In genomic region chr7:29550691-29551090, GRCm38 (mm10) we compare ENCODE assay signal across 22 mouse cellular contexts. TPM values are rescaled to one million over a fixed set of nuclear protein-coding genes. Genes with fewer than 3 reads are reported as not detected.
A peak's percentile ranks its signal among the peaks of the same experiment; 100 is the strongest.
DNase-seq lines count a peak whose midpoint lies in the region.
"Had no signal": no experiment of that assay in that cellular context is flagged by ENCODE, and none has a peak within 500 bp of the region (broad histone marks: within the 10 kb centered on the region; RNA-seq: fewer than 3 reads in every experiment).

No protein-coding gene starts in this region.

- 36% methylated on average over 3 of the region's 3 CpGs for WGBS in embryonic facial prominence, embryonic 10.5 days
- WGBS in midbrain, embryonic 10.5 days: 68% methylated on average over 3 of the region's 3 CpGs

- peaks cover 7% of the 10 kb centered on the region for H3K4me1 ChIP-seq in embryonic facial prominence, embryonic 10.5 days
- H3K4me1 ChIP-seq in midbrain, embryonic 10.5 days: no peaks in the 10 kb centered on the region
- H3K4me1 ChIP-seq: forebrain, embryonic 10.5 days; forebrain, embryonic 13.5 days; hindbrain, embryonic 12.5 days; hindbrain, embryonic 15.5 days; intestine, embryonic 15.5 days had no signal

- H3K9me3 ChIP-seq in embryonic facial prominence, embryonic 10.5 days: no peaks in the 10 kb centered on the region
- H3K9me3 ChIP-seq in midbrain, embryonic 10.5 days (replicated peaks): no peaks in the 10 kb centered on the region
- H3K9me3 ChIP-seq: embryonic facial prominence, embryonic 13.5 days; forebrain, embryonic 10.5 days; forebrain, embryonic 13.5 days; hindbrain, embryonic 12.5 days; hindbrain, embryonic 15.5 days; intestine, embryonic 15.5 days had no signal

- no peaks in the 10 kb centered on the region for H3K36me3 ChIP-seq in embryonic facial prominence, embryonic 10.5 days (replicated peaks)
- no peaks in the 10 kb centered on the region for H3K36me3 ChIP-seq in midbrain, embryonic 10.5 days
- H3K36me3 ChIP-seq: embryonic facial prominence, embryonic 13.5 days; forebrain, embryonic 10.5 days; hindbrain, embryonic 12.5 days; hindbrain, embryonic 15.5 days; intestine, embryonic 15.5 days had no signal

- DNase-seq in embryo, embryonic 10 days (ENCODE audit: low spot score): peak; percentile 9
- DNase-seq in embryo, embryonic 9.5 days (ENCODE audit: extremely low spot score): no peak
- DNase-seq in embryonic facial prominence, embryonic 10.5 days (ENCODE audit: low spot score): peak; percentile 35
- DNase-seq in hindlimb bud, embryonic 11.5 days (ENCODE audit: extremely low spot score, low read depth, low spot score): peak; percentile 18
- no peak for DNase-seq in adrenal gland, postnatal 25 days
- DNase-seq in midbrain, embryonic 10.5 days (ENCODE audit: low spot score): no peak
- no peak for DNase-seq in cerebellum, adult 8-10 months
- DNase-seq: adrenal gland, adult 8-10 months; adrenal gland, postnatal 36 days; cerebellum, adult 2 months; cerebellum, postnatal 10 days; cerebellum, postnatal 36 days; gastrocnemius, adult 2 months; gastrocnemius, postnatal 14 days; heart, adult 11 months; kidney, adult 11 months had no signal

- H3K27ac ChIP-seq in embryonic facial prominence, embryonic 10.5 days (replicated peaks): no peak overlapping the region
- H3K27ac ChIP-seq in midbrain, embryonic 10.5 days (replicated peaks): no peak overlapping the region
- H3K27ac ChIP-seq: embryonic facial prominence, embryonic 13.5 days; forebrain, embryonic 10.5 days; forebrain, embryonic 13.5 days; gastrocnemius, adult 2 months; hindbrain, embryonic 12.5 days; hindbrain, embryonic 15.5 days; intestine, embryonic 15.5 days had no signal

- no peaks in the 10 kb centered on the region for H3K27me3 ChIP-seq in embryonic facial prominence, embryonic 10.5 days (replicated peaks; ENCODE audit: low read depth, poor library complexity, severe bottlenecking)
- H3K27me3 ChIP-seq in midbrain, embryonic 10.5 days (ENCODE audit: low read depth, poor library complexity, severe bottlenecking): no peaks in the 10 kb centered on the region
- H3K27me3 ChIP-seq: embryonic facial prominence, embryonic 13.5 days; forebrain, embryonic 13.5 days; hindbrain, embryonic 12.5 days; hindbrain, embryonic 15.5 days; intestine, embryonic 15.5 days had no signal

- no peak overlapping the region for H3K4me3 ChIP-seq in embryonic facial prominence, embryonic 10.5 days
- no peak overlapping the region for H3K4me3 ChIP-seq in midbrain, embryonic 10.5 days
- H3K4me3 ChIP-seq: embryonic facial prominence, embryonic 13.5 days; forebrain, embryonic 10.5 days; forebrain, embryonic 13.5 days; gastrocnemius, adult 2 months; hindbrain, embryonic 12.5 days; hindbrain, embryonic 15.5 days; intestine, embryonic 15.5 days had no signal

RNA-seq across cellular contexts. Expression of gene Sipa1l3, which starts 32.2 kb away (rescaled TPM):
- polyA plus RNA-seq in embryonic facial prominence, embryonic 10.5 days (2016; fragmentation: Nextera tagmentation; extraction: Ambion mirVana): 9.2 and 10.5 TPM in 2 replicates
- 36.3 and 36.6 TPM in 2 replicates for total RNA-seq in adrenal gland, postnatal 25 days (2021)
- 8.4 and 8.7 TPM in 2 replicates for polyA plus RNA-seq in midbrain, embryonic 10.5 days (2016; fragmentation: Nextera tagmentation; extraction: Ambion mirVana)

Comparison
In these comparisons a context has a peak if more than half of its experiments do, and no peak if none do; other contexts are left out.
1. DNase-seq: peak in embryo, embryonic 10 days (single experiment), embryonic facial prominence, embryonic 10.5 days (single experiment) and hindlimb bud, embryonic 11.5 days (single experiment); none in embryo, embryonic 9.5 days (single experiment), adrenal gland, postnatal 25 days (single experiment), midbrain, embryonic 10.5 days (single experiment) and cerebellum, adult 8-10 months (single experiment).